Mouse (Mus musculus) cerebellum, adult 2 months (tissue): ENCODE data around the gene Marcksl1. TPM values are rescaled to one million over a fixed set of nuclear protein-coding genes. Genes with fewer than 3 reads are reported as not detected.

Experiments used
- DNase-seq, 2 experiments: peaks; one replicate each; pipeline ENCODE4 v3.0.0; 2021
- H3K27ac ChIP-seq: fragments of 200-500 bp; 2 replicates; pipeline ENCODE4 v1.5.1; 2012; ENCODE audit warnings: low read length, control low read depth, inconsistent platforms; ENCODE audit not compliant: insufficient read depth
- H3K27me3 ChIP-seq: fragments of 200-500 bp; 2 replicates; pipeline ENCODE4 v1.6.1; 2012; ENCODE audit warnings: inconsistent platforms, mild to moderate bottlenecking, low read length, moderate library complexity; ENCODE audit not compliant: control insufficient read depth, insufficient read depth
- H3K4me1 ChIP-seq: fragments of 200-500 bp; 2 replicates; pipeline ENCODE4 v1.6.1; 2011; ENCODE audit warnings: low read length; ENCODE audit not compliant: control insufficient read depth, insufficient read depth
- H3K4me3 ChIP-seq: fragments of 200-500 bp; replicated peaks from 2 replicates; pipeline ENCODE3; 2011; ENCODE audit warnings: mild to moderate bottlenecking, low read depth, low read length, control low read depth; ENCODE audit not compliant: insufficient read depth
- CTCF ChIP-seq: fragments of 200-500 bp; IDR thresholded peaks from 2 replicates; pipeline ENCODE4 v1.5.1; 2011; ENCODE audit warnings: low read depth, mild to moderate bottlenecking, control low read depth, low read length, moderate library complexity, borderline replicate concordance; ENCODE audit not compliant: insufficient read depth
- POLR2A ChIP-seq: fragments of 200-500 bp; IDR thresholded peaks from 2 replicates; pipeline ENCODE4 v1.6.1; 2011; ENCODE audit warnings: low read length, control low read depth, borderline replicate concordance; ENCODE audit not compliant: insufficient read depth
- WGBS: fragments of 180-500 bp; shearing (Covaris S2); methylation state at CpG from one replicate; pipeline ENCODE4 v1.1.7; 2018; 5-methylcytosine and 5-hydroxymethylcytosine counted together
- polyA plus RNA-seq: library from polyadenylated mRNA; depleted of rRNA; stranded (reverse); fragments of >200 nt; gene quantifications from 2 replicates; pipeline ENCODE4 v1.2.3, GENCODE M21; 2012

Marcksl1 gene
- polyA plus RNA-seq, 1 experiment, result 70.0 TPM

GRCm38 (mm10) chr4:129505511-129505910 lies 7.9 kb upstream of the Marcksl1 start:
- no peaks in the 10 kb centered on the region for H3K4me1 ChIP-seq
- no peak for DNase-seq
- no peaks in the 10 kb centered on the region for H3K27me3 ChIP-seq
- 93% methylated on average over 3 of the region's 3 CpGs for WGBS
- TF ChIP-seq CTCF, result no peak
- TF ChIP-seq POLR2A, result no peak
- no peak overlapping the region for H3K4me3 ChIP-seq
- no peak overlapping the region for H3K27ac ChIP-seq

GRCm38 (mm10) chr4:129507434-129508236 lies 5.7 kb upstream of the Marcksl1 start:
- no peak for DNase-seq
- no peak for TF ChIP-seq POLR2A
- no peak for TF ChIP-seq CTCF
- WGBS, result 81% methylated on average over 9 of the region's 10 CpGs
- Histone ChIP-seq H3K27ac (no peak overlapping the region), H3K4me3 (no peak overlapping the region), H3K27me3 (no peaks in the 10 kb centered on the region), H3K4me1 (no peaks in the 10 kb centered on the region)

GRCm38 (mm10) chr4:129508237-129508515 lies 5.2 kb upstream of the Marcksl1 start:
- no peaks in the 10 kb centered on the region for H3K27me3 ChIP-seq
- H3K4me1 ChIP-seq, result no peaks in the 10 kb centered on the region
- no peak for DNase-seq
- H3K4me3 ChIP-seq, result no peak overlapping the region
- H3K27ac ChIP-seq, result no peak overlapping the region
- 68% methylated on average over 3 of the region's 3 CpGs for WGBS
- TF ChIP-seq CTCF (no peak), POLR2A (no peak)

- TF ChIP-seq CTCF, result no peak
- TF ChIP-seq POLR2A, result no peak
- WGBS, result 25% methylated on average over 15 of the region's 15 CpGs
- no peak overlapping the region for H3K4me3 ChIP-seq
- DNase-seq, result no peak
- peaks cover 2% of the 10 kb centered on the region; the same call in 1 of the 2 replicates for H3K27me3 ChIP-seq
- no peaks in the 10 kb centered on the region for H3K4me1 ChIP-seq
- H3K27ac ChIP-seq, result no peak overlapping the region
These were observed 4.4 kb upstream of the Marcksl1 start for GRCm38 (mm10) chr4:129508834-129509600.

GRCm38 (mm10) chr4:129509650-129510049 lies 3.7 kb upstream of the Marcksl1 start:
- Histone ChIP-seq H3K27me3 (peaks cover 3% of the 10 kb centered on the region; the same call in 1 of the 2 replicates), H3K4me1 (no peaks in the 10 kb centered on the region), H3K27ac (no peak overlapping the region), H3K4me3 (no peak overlapping the region)
- no peak for DNase-seq
- TF ChIP-seq POLR2A (no peak), CTCF (no peak)
- 96% methylated on average over 3 of the region's 3 CpGs for WGBS

- no peak for TF ChIP-seq POLR2A
- TF ChIP-seq CTCF, result no peak
- WGBS, result 69% methylated on average over 6 of the region's 6 CpGs
- H3K27ac ChIP-seq, result peak overlapping the region; percentile 26; the same call in 1 of the 2 replicates
These were observed 2.5 kb upstream of the Marcksl1 start for GRCm38 (mm10) chr4:129510723-129511412.

GRCm38 (mm10) chr4:129511413-129512096 lies 1.8 kb upstream of the Marcksl1 start:
- WGBS, result 48% methylated on average over 6 of the region's 6 CpGs
- TF ChIP-seq POLR2A, result no peak
- no peak for TF ChIP-seq CTCF
- H3K27ac ChIP-seq, result peak overlapping the region; percentile 43; the same call in 1 of the 2 replicates
- DNase-seq, result no peak
- H3K4me1 ChIP-seq, result no peaks in the 10 kb centered on the region
- H3K27me3 ChIP-seq, result peaks cover 3% of the 10 kb centered on the region; the same call in 1 of the 2 replicates
- no peak overlapping the region for H3K4me3 ChIP-seq

More at GRCm38 (mm10) chr4:129510723-129511412, 2.5 kb upstream of the Marcksl1 start:
- Histone ChIP-seq H3K4me3 (no peak overlapping the region), H3K27me3 (peaks cover 3% of the 10 kb centered on the region; the same call in 1 of the 2 replicates), H3K4me1 (no peaks in the 10 kb centered on the region)
- no peak for DNase-seq
